ENCODE assay signal across 19 mouse cellular contexts in the genomic region with DNA sequence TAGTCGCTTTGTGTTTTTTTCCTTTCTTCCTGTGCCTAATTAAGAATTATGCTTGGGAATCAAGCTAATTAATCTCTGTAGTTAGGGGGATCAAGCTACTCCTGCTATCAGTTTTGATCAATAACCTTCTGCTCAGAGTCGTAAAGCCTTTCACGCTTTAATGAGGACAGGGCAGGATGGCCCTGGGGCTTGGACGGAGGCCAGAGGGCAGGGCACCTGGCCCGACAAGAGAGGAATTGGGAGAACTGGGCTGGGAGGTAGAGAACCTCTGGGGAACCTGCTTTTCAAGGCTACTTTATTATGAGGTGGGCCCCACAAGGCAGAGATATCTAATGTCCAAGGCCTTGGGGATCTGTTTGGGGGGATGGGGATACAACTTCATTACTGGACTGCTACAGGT.
A peak's percentile ranks its signal among the peaks of the same experiment; 100 is the strongest.
DNase-seq lines count a peak whose midpoint lies in the region; ATAC-seq and TF ChIP-seq lines count a peak whose summit lies in the region.
"Had no signal": no experiment of that assay in that cellular context is flagged by ENCODE, and none has a peak within 500 bp of the region (broad histone marks: within the 10 kb centered on the region; RNA-seq: fewer than 3 reads in every experiment).

No protein-coding gene starts in this region.

- H3K4me1 ChIP-seq in forebrain, embryonic 10.5 days: peaks cover 40% of the 10 kb centered on the region
- no peaks in the 10 kb centered on the region for H3K4me1 ChIP-seq in forebrain, postnatal 0 days (ENCODE audit: insufficient read depth)
- peaks cover 5% of the 10 kb centered on the region; the same call in 1 of the 2 replicates for H3K4me1 ChIP-seq in liver, postnatal 0 days (ENCODE audit: insufficient read depth)
- H3K4me1 ChIP-seq in liver, embryonic 11.5 days (replicated peaks; ENCODE audit: control insufficient read depth, insufficient read depth, low read length): no peaks in the 10 kb centered on the region
- 0 out of 2 replicates have a peak, but pooled peaks cover 5% of the 10 kb centered on the region for H3K4me1 ChIP-seq in kidney, embryonic 14.5 days (ENCODE audit: control insufficient read depth, insufficient read depth, low read length)
- peaks cover 31% of the 10 kb centered on the region for H3K4me1 ChIP-seq in embryonic facial prominence, embryonic 10.5 days
- peaks cover 6% of the 10 kb centered on the region for H3K4me1 ChIP-seq in midbrain, embryonic 11.5 days (ENCODE audit: control insufficient read depth, insufficient read depth, low read length)

- no peaks in the 10 kb centered on the region for H3K27me3 ChIP-seq in forebrain, embryonic 10.5 days (ENCODE audit: poor library complexity, severe bottlenecking)
- H3K27me3 ChIP-seq in forebrain, postnatal 0 days (ENCODE audit: insufficient read depth, low read length): no peaks in the 10 kb centered on the region
- no peaks in the 10 kb centered on the region for H3K27me3 ChIP-seq in liver, postnatal 0 days (ENCODE audit: insufficient read depth, low read length)
- H3K27me3 ChIP-seq in liver, embryonic 11.5 days (replicated peaks; ENCODE audit: control insufficient read depth, insufficient read depth, low read length): no peaks in the 10 kb centered on the region
- no peaks in the 10 kb centered on the region for H3K27me3 ChIP-seq in kidney, embryonic 14.5 days (ENCODE audit: control insufficient read depth, insufficient read depth, low read length)
- no peaks in the 10 kb centered on the region for H3K27me3 ChIP-seq in embryonic facial prominence, embryonic 10.5 days (replicated peaks; ENCODE audit: low read depth, poor library complexity, severe bottlenecking)
- no peaks in the 10 kb centered on the region for H3K27me3 ChIP-seq in midbrain, embryonic 11.5 days (ENCODE audit: control insufficient read depth, insufficient read depth, low read length)
- H3K27me3 ChIP-seq: hindbrain, embryonic 13.5 days; liver, embryonic 13.5 days; midbrain, embryonic 15.5 days had no signal

- H3K9me3 ChIP-seq in forebrain, embryonic 10.5 days: no peaks in the 10 kb centered on the region
- H3K9me3 ChIP-seq in forebrain, postnatal 0 days (ENCODE audit: low read length): no peaks in the 10 kb centered on the region
- H3K9me3 ChIP-seq in liver, postnatal 0 days (ENCODE audit: low read length): no peaks in the 10 kb centered on the region
- no peaks in the 10 kb centered on the region for H3K9me3 ChIP-seq in liver, embryonic 11.5 days (ENCODE audit: control insufficient read depth, low read length)
- H3K9me3 ChIP-seq in kidney, embryonic 14.5 days (ENCODE audit: control insufficient read depth, low read length): no peaks in the 10 kb centered on the region
- H3K9me3 ChIP-seq in embryonic facial prominence, embryonic 10.5 days: no peaks in the 10 kb centered on the region
- no peaks in the 10 kb centered on the region for H3K9me3 ChIP-seq in midbrain, embryonic 11.5 days (ENCODE audit: control insufficient read depth, low read length)
- H3K9me3 ChIP-seq: hindbrain, embryonic 13.5 days; liver, embryonic 13.5 days; midbrain, embryonic 15.5 days had no signal

- H3K9ac ChIP-seq in forebrain, postnatal 0 days: no peak overlapping the region
- no peak overlapping the region for H3K9ac ChIP-seq in liver, postnatal 0 days (replicated peaks)
- no peak overlapping the region for H3K9ac ChIP-seq in liver, embryonic 11.5 days (ENCODE audit: low read depth, low read length)
- H3K9ac ChIP-seq in kidney, embryonic 14.5 days (ENCODE audit: low read depth, low read length): no peak overlapping the region
- no peak overlapping the region for H3K9ac ChIP-seq in midbrain, embryonic 11.5 days (ENCODE audit: low read length)
- H3K9ac ChIP-seq: hindbrain, embryonic 13.5 days; liver, embryonic 13.5 days; midbrain, embryonic 15.5 days had no signal

- no peak for TF ChIP-seq EP300 in liver, postnatal 0 days (IDR thresholded peaks at IDR 0.05; ENCODE audit: low read depth)

- H3K4me3 ChIP-seq in forebrain, embryonic 10.5 days: no peak overlapping the region
- H3K4me3 ChIP-seq in forebrain, postnatal 0 days (ENCODE audit: low read depth, low read length): no peak overlapping the region
- no peak overlapping the region for H3K4me3 ChIP-seq in liver, postnatal 0 days (ENCODE audit: low read depth, low read length)
- H3K4me3 ChIP-seq in liver, embryonic 11.5 days (ENCODE audit: low read depth, low read length): no peak overlapping the region
- H3K4me3 ChIP-seq in kidney, embryonic 14.5 days (ENCODE audit: low read length): no peak overlapping the region
- no peak overlapping the region for H3K4me3 ChIP-seq in embryonic facial prominence, embryonic 10.5 days
- H3K4me3 ChIP-seq in midbrain, embryonic 11.5 days (ENCODE audit: low read depth, low read length): no peak overlapping the region
- H3K4me3 ChIP-seq: erythroblast, embryonic 14.5 days; hindbrain, embryonic 13.5 days; liver, embryonic 13.5 days; midbrain, embryonic 15.5 days had no signal

- no peak for TF ChIP-seq CTCF in forebrain, postnatal 0 days (IDR thresholded peaks at IDR 0.05; ENCODE audit: low read depth)
- TF ChIP-seq CTCF in liver, postnatal 0 days (IDR thresholded peaks at IDR 0.05; ENCODE audit: low read depth): no peak

- no peak for DNase-seq in forebrain, embryonic 10.5 days (ENCODE audit: extremely low spot score, low spot score)
- DNase-seq in forebrain, postnatal 0 days: no peak
- peak; percentile 24 for DNase-seq in liver, postnatal 0 days
- no peak for DNase-seq in liver, embryonic 11.5 days (ENCODE audit: low spot score)
- peak; percentile 51 to 64 for DNase-seq in kidney, postnatal 4 days
- no peak for DNase-seq in embryonic facial prominence, embryonic 10.5 days (ENCODE audit: low spot score)
- no peak for DNase-seq in midbrain, embryonic 11.5 days (ENCODE audit: low spot score, missing footprints)
- DNase-seq: adrenal gland, adult 8-10 months; cerebellum, adult 11 months; gastrocnemius, postnatal 10 days; heart, postnatal 14 days; layer of hippocampus, postnatal 36 days; liver, embryonic 13.5 days; thymus, postnatal 25 days had no signal

- H3K36me3 ChIP-seq in forebrain, embryonic 10.5 days (replicated peaks): peaks cover 24% of the 10 kb centered on the region
- peaks cover 8% of the 10 kb centered on the region for H3K36me3 ChIP-seq in forebrain, postnatal 0 days (ENCODE audit: insufficient read depth)
- H3K36me3 ChIP-seq in liver, postnatal 0 days (replicated peaks; ENCODE audit: insufficient read depth, low read length): no peaks in the 10 kb centered on the region
- H3K36me3 ChIP-seq in liver, embryonic 11.5 days (ENCODE audit: control insufficient read depth, insufficient read depth, low read length): peaks cover 4% of the 10 kb centered on the region
- H3K36me3 ChIP-seq in kidney, embryonic 14.5 days (ENCODE audit: control insufficient read depth, insufficient read depth, low read length): peaks cover 9% of the 10 kb centered on the region
- H3K36me3 ChIP-seq in embryonic facial prominence, embryonic 10.5 days (replicated peaks): peaks cover 22% of the 10 kb centered on the region
- peaks cover under 1% of the 10 kb centered on the region for H3K36me3 ChIP-seq in midbrain, embryonic 11.5 days (ENCODE audit: control insufficient read depth, insufficient read depth, low read length)

- 0 out of 2 replicates have a peak overlapping the region, but pooled peaks have one; percentile 48 for H3K27ac ChIP-seq in forebrain, embryonic 10.5 days
- no peak overlapping the region for H3K27ac ChIP-seq in forebrain, postnatal 0 days (ENCODE audit: low read depth, low read length)
- no peak overlapping the region for H3K27ac ChIP-seq in liver, postnatal 0 days (ENCODE audit: low read depth)
- no peak overlapping the region for H3K27ac ChIP-seq in liver, embryonic 11.5 days (ENCODE audit: low read depth, low read length)
- H3K27ac ChIP-seq in kidney, embryonic 14.5 days (ENCODE audit: low read depth, low read length): peak overlapping the region; percentile 2; the same call in 1 of the 2 replicates
- no peak overlapping the region; the same call in 1 of the 2 replicates for H3K27ac ChIP-seq in embryonic facial prominence, embryonic 10.5 days (replicated peaks)
- no peak overlapping the region for H3K27ac ChIP-seq in midbrain, embryonic 11.5 days (ENCODE audit: low read depth, low read length)
- H3K27ac ChIP-seq: hindbrain, embryonic 13.5 days; liver, embryonic 13.5 days; midbrain, embryonic 15.5 days had no signal

- H3K4me2 ChIP-seq in forebrain, postnatal 0 days (ENCODE audit: low read depth): no peak overlapping the region
- H3K4me2 ChIP-seq in liver, postnatal 0 days (ENCODE audit: low read depth, low read length): no peak overlapping the region
- no peak overlapping the region for H3K4me2 ChIP-seq in liver, embryonic 11.5 days
- no peak overlapping the region for H3K4me2 ChIP-seq in kidney, embryonic 14.5 days (replicated peaks; ENCODE audit: low read depth, low read length)
- H3K4me2 ChIP-seq in midbrain, embryonic 11.5 days: no peak overlapping the region
- H3K4me2 ChIP-seq: heart, embryonic 11.5 days; hindbrain, embryonic 13.5 days; liver, embryonic 13.5 days; midbrain, embryonic 15.5 days had no signal

- 46% methylated on average over 5 of the region's 5 CpGs for WGBS in forebrain, embryonic 10.5 days
- WGBS in forebrain, postnatal 0 days: 34% methylated on average over 5 of the region's 5 CpGs
- WGBS in liver, postnatal 0 days (ENCODE audit: insufficient replicate concordance): 60% methylated on average over 5 of the region's 5 CpGs
- 75% methylated on average over 5 of the region's 5 CpGs for WGBS in liver, embryonic 11.5 days
- WGBS in kidney, embryonic 14.5 days: 13% methylated on average over 5 of the region's 5 CpGs
- WGBS in embryonic facial prominence, embryonic 10.5 days: 43% methylated on average over 5 of the region's 5 CpGs
- 69% methylated on average over 5 of the region's 5 CpGs for WGBS in midbrain, embryonic 11.5 days

- ATAC-seq in forebrain, postnatal 0 days: no peak
- ATAC-seq in liver, postnatal 0 days: no peak; the same call in 1 of the 2 replicates
- no peak for ATAC-seq in liver, embryonic 11.5 days (replicated peaks; ENCODE audit: low FRiP score)
- ATAC-seq in kidney, embryonic 14.5 days (ENCODE audit: low FRiP score, low TSS enrichment): no peak
- no peak for ATAC-seq in midbrain, embryonic 11.5 days (ENCODE audit: low FRiP score)
- ATAC-seq: midbrain, embryonic 15.5 days had no signal

Comparison
In these comparisons a context has a peak if more than half of its experiments do, and no peak if none do; other contexts are left out.
1. DNase-seq: peak in liver, postnatal 0 days (single experiment) and kidney, postnatal 4 days (2 of 2); none in forebrain, embryonic 10.5 days (single experiment), forebrain, postnatal 0 days (single experiment), liver, embryonic 11.5 days (single experiment), embryonic facial prominence, embryonic 10.5 days (single experiment) and midbrain, embryonic 11.5 days (single experiment).
2. H3K27ac ChIP-seq: peak in forebrain, embryonic 10.5 days (single experiment) and kidney, embryonic 14.5 days (single experiment); none in forebrain, postnatal 0 days (single experiment), liver, postnatal 0 days (single experiment), liver, embryonic 11.5 days (single experiment), embryonic facial prominence, embryonic 10.5 days (single experiment) and midbrain, embryonic 11.5 days (single experiment).